Mouse (Mus musculus) spleen, postnatal 10 days (tissue): ENCODE measurements around the gene Clcn2.

Experiments
- DNase-seq, 2 experiments: peaks; one replicate each; pipeline ENCODE4 v3.0.0; 2021 to 2022; ENCODE audit warnings: low spot score in 2 of 2

Clcn2 gene

DNA sequence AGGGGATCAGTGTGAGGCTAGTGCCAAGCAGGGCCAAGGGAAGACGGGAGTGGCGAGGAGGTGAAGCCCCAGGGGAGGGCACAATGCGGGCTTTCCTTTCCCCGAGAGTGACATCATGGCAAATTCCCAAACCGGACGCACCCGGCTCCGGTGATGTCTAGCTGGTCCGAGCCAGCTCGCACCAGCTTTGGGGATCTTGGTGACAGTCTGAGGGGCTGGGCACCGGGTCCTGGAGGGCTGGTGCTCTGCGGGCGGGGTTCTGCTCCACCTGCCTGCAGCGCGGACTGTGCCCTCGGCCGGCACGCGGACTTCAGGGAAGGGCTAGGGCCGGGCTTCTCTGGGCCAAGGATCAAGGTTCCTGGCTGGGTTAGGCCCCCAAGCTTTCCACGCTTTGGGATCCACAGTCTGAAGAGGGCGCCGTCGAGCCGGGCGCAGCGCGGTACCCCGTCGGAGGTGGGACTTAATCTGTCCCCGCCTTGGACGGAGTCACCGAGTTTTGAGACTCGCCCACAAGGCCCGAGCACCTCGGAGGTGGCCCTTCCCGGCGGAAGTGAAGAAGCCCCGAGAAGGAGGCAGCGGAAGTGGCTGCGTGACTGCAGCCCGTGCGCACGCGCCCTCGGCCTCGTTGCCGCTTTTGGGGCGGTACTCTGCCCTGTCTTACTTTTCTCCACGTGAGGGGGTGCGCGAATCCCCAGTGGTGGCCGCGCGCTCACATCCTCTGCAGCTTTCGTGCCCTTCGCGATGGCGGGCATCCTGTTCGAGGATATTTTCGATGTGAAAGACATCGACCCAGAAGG is at the start of gene Clcn2, which contains the start of gene Polr2h:
Gene Clcn2, minus strand, starts transcription at position 566 of the 797 bp plus-strand sequence.
Gene Polr2h, plus strand, starts transcription at position 485 of the 797 bp plus-strand sequence.
- DNase-seq: peak; percentile 97

DNA sequence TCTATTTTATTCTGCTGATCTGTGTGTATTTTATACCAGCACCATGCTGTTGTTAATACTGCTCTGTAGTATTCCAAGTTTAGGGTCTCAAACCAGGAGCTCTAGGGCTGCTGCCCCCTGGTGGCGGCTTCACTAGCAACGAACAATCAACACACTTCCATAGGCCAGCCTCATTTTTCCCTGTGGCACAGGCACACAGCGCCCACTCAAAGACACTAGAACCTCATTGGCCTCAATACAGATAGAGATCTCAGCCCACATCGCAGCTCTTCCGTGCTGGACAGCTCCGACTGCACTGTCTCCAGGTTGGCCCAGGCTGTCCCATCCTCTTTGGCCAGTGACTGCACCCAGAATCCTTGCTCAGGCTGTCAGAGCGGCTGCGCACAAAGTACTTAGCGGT is 47.7 kb upstream of the Clcn2 start:
- peak; percentile 20 to 68 for DNase-seq

DNA sequence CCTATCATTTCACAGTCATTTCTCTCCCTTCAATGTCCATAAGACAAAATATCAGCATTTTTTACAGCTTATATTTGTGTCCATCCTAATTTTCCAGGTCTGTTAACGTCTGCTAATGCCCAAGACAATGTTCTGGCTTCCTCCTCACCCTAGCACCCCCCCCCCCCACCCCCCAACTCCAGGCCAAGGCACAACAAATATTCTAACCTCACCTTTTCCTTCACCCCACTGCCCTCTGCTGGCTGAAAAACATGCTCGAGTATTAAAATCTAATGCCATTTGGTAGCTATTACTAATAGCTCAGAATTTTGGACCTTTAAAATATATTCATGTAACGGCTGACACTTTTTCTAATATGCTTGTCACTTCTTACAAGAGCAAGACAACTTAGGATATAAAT is 44.1 kb upstream of the Clcn2 start:
- DNase-seq: peak in 1 of 2 experiments; percentile 68

DNA sequence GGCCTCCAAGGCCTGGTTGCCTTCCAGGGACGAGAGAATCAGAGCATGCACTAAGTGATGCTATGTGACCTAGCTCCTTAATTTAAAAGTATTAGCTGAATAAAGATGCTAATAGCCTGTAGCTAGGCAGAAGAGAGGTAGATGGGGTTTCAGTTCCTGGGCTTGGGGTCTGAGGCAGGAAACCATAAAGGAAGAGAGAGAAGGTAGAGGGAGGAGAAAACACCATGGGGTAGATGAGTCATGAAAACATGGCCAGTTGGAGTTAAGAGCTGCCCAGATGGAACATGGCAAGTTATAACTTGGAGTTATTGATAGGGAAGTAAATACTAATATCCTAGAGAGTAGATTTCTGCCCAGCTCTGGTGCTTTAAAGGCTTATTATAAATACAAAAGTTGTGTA is 39.8 kb upstream of the Clcn2 start:
- no peak for DNase-seq

DNA sequence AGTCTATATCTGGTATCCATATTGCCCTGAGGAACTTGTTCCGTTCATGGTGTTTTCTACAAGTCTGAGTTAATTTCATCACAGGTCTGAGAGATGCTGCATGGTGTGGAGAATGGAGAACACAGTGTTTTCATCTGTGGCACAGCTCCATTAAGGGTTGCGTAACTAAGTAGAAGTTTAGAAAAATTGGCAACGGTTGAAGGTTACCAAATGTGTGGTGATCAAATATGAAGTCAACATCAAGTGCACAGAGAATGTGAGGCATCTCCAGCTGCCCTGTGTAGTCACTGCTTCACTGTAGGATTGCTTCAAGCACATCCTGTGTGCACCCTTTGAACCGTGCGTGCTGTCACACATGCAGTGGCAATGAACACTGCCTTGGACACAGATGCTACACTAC is 38.5 kb upstream of the Clcn2 start:
- DNase-seq: no peak

DNA sequence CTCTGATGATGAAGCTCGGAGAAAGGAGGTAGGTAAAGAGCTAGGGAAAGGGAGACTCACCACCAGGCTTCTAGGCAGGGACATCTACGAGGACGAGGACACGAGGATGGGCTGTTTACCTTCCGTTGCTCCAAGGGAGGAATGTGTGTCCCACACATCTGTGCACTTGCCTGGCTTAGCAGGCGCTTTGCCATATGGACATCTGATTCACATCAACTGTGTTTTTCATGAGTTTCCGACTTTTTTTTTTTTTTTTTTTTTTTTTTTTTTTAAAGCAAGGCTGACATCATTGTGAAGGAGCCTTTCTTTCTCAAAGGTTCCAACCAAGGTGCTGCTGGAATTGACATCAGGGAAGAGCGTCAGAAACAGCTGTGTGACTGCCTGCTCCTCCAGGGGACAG is 33.0 kb upstream of the Clcn2 start:
- no peak for DNase-seq

DNA sequence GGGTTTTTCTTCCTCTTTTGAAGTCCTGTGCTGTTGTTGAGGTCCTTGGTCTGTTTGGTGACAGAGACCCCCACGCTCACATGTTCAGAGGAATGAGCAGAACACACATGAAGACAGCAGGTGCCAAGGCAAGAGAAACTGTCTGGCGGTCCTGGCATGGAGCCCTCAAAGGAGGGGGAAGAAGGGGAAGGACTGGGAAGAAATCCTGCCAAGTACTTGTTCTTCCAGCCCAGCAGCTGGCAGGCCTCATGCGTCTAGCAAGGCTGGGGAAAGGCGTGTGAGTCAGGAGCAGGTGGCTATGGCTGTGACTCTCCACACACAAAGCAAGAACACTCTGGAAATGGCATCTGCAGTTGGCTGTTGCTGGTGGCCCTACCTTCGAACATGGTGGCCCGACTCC is 29.1 kb upstream of the Clcn2 start:
- DNase-seq: no peak

DNA sequence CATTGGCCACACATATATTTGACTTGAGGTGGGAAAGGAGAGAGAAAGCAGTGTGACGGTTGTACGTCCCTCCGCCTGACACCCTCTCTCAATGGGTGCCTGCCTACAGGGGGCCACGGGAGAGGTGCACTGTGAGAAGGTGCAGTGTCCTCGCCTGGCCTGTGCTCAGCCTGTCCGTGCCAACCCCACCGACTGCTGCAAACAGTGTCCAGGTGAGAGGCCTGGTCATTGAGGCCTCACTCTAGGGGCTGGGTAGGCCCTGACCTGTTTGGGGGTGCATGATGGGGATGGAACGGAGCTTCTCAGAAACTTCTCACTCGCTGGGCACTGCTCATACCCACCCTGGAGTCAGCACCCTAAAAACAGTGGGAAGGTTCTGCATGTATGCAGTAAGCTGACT is 22.3 kb upstream of the Clcn2 start:
- DNase-seq: no peak

DNA sequence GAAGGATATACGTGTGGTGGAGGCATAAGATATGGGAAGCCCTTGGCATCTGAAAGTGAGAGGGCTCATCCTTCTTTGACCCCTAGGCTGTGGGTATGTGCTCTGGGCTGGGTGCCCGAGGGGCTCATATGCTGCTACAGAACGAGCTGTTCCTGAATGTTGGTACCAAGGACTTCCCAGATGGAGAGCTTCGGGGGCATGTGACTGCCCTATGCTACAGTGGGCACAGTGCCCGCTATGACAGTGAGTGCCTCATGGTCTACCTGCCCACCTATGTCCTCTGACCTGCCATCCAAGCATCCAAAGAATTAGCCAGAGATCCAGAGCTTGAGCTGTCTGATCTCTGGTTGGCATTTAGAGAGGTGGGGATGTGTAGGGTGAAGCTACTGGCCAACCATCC is 19.3 kb upstream of the Clcn2 start:
- no peak for DNase-seq

DNA sequence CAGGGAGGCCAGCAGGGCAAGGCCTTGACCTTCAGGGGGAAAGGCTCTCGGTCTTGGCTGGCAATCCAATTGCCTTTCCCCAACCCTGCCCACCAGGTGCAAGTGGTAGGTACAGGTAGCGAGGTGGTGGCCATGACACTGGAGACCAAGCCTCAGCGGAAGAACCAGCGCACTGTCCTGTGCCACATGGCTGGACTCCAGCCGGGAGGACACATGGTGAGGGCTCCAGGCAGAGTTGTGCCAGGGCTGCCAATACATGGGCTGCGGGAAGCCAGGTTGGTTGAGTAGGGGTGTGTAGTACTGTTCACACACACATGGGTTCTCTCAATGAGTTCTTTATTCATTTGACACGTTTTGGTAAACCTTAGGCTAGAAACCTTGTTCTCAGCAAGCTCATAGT is 18.6 kb upstream of the Clcn2 start:
- no peak for DNase-seq

DNA sequence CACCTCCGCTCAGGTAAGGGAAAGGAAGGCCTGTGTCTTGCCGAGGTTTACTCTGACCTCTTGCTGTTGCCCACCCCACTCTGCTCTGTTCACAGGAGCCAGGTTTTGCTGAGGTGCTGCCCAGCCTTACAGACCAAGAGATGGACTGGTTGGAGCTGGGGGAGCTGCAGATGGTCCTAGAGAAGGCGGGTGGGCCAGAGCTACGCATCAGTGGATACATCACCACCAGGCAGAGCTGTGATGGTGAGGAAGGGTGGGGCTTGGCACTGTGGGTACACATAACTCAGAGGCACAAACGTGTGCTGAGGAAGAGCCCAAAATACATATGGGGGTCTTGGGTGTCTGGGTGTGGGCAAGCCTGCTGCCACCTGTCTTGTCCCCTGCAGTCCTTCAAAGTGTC is 18.1 kb upstream of the Clcn2 start:
- no peak for DNase-seq

DNA sequence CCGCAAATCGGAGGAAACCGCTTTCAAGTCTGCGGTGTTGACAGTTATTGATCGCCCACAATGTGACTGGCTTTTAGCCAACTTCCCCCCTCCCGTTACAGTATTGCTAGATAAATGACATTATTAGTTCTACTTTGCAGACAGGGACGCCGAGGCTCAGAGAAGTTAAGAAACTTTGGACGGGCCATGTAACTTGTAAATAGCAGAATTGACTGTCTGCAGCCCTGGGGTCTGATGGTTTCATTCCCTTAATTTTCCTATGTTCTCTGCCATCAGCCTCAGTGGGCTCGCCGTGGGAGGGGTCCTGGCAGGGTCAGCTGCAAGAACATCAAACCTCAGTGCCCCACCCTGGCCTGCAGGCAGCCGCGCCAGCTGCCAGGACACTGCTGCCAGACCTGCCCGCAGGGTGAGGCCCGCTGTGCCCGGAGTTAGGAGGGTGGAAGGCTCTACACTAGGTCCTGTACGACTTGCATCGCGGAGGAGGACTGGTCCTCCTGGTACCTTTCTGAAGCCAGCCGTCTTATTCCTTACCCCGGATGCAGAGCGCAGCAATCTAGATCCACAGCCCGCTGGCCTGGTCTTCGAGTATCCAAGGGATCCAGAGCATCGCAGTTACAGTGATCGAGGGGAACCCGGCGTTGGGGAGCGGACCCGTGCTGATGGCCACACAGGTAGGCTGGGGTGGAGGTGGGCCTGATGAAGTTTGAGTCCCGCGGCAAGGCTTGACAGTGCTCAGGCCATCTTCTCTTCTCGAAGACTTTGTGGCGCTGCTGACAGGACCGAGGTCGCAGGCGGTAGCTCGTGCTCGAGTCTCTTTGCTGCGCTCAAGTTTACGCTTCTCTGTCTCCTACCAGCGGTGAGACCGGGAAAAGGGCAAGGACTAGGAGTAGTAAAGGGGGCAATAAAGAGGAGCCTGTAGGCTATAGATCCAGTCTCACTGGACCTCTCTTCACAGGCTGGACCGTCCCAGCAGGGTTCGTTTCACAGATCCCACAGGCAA is 16.5 kb upstream of the Clcn2 start, which contains the start of gene Thpo:
Gene Thpo, minus strand, starts transcription at position 781 of the 1,000 bp plus-strand sequence.
- no peak for DNase-seq

DNA sequence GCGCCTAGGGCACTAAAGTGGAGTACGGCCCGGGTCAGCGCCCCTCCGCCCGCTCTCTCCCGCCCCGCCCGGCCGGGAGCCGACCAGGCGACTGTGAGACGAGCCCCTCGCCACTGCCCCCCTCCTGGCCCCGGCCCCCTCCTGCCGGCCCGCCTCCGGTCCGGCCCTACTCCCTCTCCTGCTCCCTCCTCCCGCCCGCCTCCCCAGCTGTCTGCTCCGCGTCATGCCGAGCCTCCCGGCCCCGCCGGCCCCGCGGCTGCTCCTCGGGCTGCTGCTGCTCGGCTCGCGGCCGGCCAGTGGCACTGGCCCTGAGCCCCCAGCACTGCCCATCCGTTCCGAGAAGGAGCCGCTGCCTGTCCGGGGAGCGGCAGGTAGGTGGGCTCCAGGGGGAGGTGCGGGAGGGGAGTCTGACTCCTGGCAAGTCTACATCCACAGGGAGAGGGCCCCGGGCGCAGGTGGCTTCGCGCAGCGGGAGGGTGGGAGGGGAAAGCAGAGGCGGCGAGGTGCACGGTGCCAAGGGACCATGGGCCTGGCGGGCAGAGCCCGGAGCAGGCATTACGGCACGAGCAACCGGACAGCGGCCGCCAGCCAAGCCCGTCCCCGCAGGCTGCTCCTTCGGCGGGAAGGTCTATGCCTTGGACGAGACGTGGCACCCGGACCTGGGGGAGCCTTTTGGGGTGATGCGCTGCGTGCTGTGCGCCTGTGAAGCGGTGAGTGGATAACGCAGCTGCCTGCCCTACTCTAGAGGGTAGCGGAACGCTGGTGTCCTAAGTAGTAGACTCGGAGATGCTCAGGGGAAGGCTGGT is 15.6 kb upstream of the Clcn2 start, which contains the start of gene Chrd:
Gene Chrd, plus strand, starts transcription at position 203 of the 806 bp plus-strand sequence.
- no peak for DNase-seq

DNA sequence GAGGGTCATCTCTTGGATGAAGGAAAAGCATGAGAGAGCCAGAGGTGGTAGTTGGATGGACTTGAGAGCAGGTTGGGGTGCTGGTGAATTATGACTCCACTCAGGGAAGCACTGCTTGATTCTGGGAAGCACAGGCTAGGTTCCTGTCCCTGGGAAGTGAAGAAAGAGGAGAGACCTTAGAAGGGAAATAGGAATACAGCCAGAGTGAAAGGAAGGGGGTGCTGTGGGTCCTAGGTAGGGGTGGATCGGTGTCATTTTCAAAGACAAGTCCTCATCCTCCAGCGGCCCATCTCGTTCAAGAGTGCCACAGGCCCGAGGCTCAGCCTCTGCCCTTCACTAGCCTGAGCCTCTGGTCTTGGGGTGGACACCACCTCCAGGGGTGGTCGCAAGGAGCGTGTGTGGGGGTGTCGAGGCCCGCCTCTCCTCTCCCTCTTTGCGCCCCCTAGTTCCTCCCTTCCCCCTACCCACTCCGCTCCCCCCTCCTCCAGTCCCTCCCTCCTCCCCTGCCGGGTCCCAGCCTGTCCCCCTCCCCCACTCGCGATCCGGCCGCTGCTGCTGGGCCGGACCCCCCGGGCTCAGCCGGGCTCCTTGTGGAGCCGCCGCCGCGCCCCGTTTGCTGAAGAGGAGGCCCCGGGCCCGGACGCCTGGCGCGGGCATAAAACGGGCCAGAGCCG is 14.8 kb upstream of the Clcn2 start:
- no peak for DNase-seq

DNA sequence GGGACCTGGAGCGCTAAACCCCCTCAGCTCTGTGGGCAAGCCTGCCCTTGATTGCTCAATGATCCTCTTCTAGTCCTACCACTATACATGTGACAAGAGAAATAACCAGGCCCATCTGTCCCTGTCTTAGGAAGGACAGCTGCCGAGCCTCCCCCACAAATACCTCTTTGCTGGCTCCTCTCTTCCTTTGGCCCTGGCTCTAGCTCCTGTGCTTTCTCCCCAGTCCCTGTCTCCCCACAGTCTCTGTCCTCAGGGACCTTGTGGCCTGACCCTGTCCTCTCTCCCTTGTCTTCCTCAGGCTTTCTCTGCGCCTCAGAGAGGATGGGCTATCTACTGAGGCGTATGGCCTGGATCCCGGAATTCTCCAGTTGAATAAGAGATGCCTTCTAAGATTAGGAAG is 14.1 kb upstream of the Clcn2 start:
- DNase-seq: no peak

DNA sequence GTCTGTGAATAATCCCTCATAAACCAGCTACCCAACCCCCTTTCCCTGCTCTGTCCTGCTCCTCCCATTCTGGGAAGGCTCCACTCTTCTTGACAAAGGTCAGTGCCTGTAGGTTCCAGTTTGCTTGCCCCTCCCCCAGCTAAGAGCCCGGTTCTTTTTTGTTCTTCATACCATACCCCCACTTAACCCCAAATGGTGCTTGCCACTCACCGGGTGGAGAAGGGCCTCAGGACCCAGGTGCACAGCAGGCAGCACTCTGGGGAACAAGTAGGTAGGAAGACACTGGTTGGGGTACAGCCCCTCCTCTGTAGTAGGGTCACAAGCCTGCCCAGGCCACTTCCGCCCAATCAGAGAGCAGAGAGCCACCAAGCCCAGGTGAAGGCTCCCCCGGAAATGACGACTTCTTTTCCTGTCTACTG is 12.8 kb upstream of the Clcn2 start:
- no peak for DNase-seq

DNA sequence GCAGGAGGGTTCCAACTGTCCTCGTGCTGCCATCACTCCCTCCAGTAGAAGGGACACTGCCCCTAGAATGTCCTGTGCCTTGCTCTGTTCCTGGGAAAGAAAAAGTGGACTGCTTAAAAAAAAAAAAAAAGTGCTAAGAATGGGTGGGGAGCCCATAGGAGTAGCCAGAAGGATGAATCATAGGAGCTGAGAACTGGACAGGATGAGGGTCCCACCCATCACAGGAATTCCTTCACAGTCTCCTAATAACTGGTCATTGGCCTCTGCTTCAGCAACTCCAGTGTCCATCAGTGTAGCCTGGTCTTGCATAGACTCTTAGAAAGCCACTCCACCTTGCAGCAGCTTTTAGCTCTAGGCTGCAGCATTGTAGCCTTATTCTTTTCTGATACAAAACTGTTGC is 8.8 kb upstream of the Clcn2 start:
- no peak for DNase-seq

DNA sequence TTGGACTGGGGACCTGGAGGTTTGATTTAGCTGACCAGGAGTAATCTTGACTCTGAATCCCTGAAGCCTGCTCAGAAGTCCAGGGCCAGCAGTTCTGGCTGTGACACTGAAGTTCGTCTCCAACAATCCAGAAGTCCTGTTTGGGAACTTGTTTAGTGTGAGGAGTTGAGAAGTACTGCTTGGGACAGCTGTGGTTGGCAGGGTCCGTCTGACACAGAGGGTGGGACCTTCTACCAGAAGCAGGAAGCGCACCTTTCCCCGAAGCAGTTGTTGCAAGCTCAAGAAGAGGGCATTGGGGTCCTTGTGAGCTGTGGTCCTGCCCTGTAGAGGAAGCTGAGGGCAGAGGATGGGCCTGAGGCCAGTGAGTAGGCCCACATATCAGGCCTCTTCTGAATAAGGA is 8.2 kb upstream of the Clcn2 start:
- DNase-seq: no peak

DNA sequence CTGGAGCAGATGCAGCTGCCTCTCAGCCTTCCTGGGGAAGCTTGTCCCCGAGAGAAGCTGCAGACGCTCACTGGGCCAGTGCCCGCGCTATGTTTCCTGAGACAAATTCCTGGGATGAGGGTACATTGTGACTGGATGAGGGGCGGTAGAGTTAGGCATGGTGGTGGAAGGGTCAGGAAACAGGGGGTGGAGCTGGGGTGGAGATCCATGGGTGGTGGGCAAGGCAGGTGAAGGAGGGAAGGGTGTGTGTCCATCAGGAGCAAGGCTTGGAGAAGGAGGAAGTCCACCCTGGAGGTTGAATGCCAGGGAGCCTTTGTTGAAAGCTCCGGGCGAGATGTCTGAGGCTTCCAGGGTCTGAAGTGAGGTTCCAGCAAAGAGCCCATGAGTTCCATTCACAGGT is 7.8 kb upstream of the Clcn2 start:
- DNase-seq: peak in 1 of 2 experiments; percentile 2

DNA sequence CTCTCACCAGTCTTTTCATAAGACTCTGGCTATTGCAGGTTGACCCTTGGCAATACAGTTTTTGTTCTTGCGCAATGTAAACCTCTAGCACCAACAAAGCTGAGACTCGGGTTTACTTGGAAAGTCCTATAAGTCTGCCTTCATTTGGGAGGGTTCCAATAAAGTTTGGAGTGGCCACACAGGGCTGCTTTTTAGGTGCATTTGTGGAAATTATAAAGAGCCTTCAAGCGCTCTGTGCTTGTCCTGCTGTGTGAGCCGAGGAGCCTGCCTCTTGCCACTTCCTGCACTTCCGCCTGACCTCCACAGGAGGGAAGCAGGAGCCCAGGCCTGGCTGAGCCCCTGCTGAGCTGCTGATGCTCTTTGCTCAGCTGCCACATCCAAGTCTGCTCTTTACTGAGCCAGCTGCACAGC is 6.8 kb upstream of the Clcn2 start:
- DNase-seq: peak in 1 of 2 experiments; percentile 45

DNA sequence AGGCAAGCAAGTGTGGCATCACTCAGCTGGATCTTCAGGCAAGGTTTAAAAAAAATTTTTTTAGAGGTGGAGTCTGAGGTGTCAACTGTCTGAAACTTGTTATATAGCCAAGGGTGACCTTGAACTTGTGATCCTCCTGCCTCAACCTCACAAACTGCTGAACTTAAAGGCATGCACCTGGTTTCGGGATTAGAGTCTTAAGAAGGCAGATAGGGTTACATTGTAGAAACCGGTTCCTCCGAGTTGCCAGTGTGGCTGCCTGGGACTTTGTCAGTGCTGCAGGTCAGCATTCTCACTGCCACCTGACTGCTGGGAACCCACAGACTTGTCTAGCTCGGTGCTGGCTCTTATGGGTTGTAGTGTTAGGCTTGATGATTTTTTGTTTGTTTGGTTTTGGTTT is 5.7 kb upstream of the Clcn2 start:
- DNase-seq: no peak
